Mouse (Mus musculus) heart, embryonic 16.5 days (tissue): ENCODE data around the gene Pitpna. TPM values are rescaled to one million over a fixed set of nuclear protein-coding genes. Genes with fewer than 3 reads are reported as not detected.
A peak's percentile ranks its signal among the peaks of the same experiment; 100 is the strongest.

ENCODE experiments used
- ATAC-seq: fragments of 200-750 bp; cut with Nextera tagmentation; replicated peaks from 2 replicates; pipeline ENCODE4 v1.8.0; 2017; ENCODE audit warnings: moderate number of reproducible peaks; ENCODE audit not compliant: insufficient read depth, low FRiP score; ENCODE audit errors: extremely low read depth
- H3K27ac ChIP-seq: fragments of 300-500 bp; sonication (generic); 2 replicates; pipeline ENCODE4 v1.5.1; 2014; ENCODE audit warnings: mild to moderate bottlenecking, low read length, control low read depth, moderate library complexity
- H3K27me3 ChIP-seq: fragments of 300-500 bp; sonication (generic); 2 replicates; pipeline ENCODE4 v1.6.1; 2014; ENCODE audit warnings: low read length, mixed read lengths; ENCODE audit not compliant: control insufficient read depth, insufficient read depth
- H3K36me3 ChIP-seq: fragments of 300-500 bp; sonication (generic); 2 replicates; pipeline ENCODE4 v1.6.1; 2014; ENCODE audit not compliant: control insufficient read depth, insufficient read depth
- H3K4me1 ChIP-seq: fragments of 300-500 bp; sonication (generic); 2 replicates; pipeline ENCODE4 v1.6.1; 2014; ENCODE audit warnings: low read length, mixed read lengths; ENCODE audit not compliant: control insufficient read depth, insufficient read depth
- H3K4me2 ChIP-seq: fragments of 300-500 bp; sonication (generic); 2 replicates; pipeline ENCODE4 v1.6.1; 2014; ENCODE audit warnings: low read depth, mild to moderate bottlenecking, control low read depth, low read length
- H3K4me3 ChIP-seq: fragments of 300-500 bp; sonication (generic); 2 replicates; pipeline ENCODE4 v1.5.1; 2014; ENCODE audit warnings: mild to moderate bottlenecking, control low read depth, low read length
- H3K9ac ChIP-seq: fragments of 300-500 bp; sonication (generic); 2 replicates; pipeline ENCODE4 v1.6.1; 2014; ENCODE audit warnings: low read length, control low read depth
- H3K9me3 ChIP-seq: fragments of 300-500 bp; sonication (generic); replicated peaks from 2 replicates; pipeline ENCODE4 v1.6.1; 2016; ENCODE audit warnings: low read length; ENCODE audit not compliant: control insufficient read depth
- WGBS: fragments of 180-500 bp; shearing (Covaris S2); extraction: QIAGEN DNeasy Blood & Tissue Kit; methylation state at CpG from one replicate; pipeline ENCODE4 v1.1.7; 2014; 5-methylcytosine and 5-hydroxymethylcytosine counted together
- polyA plus RNA-seq: library from polyadenylated mRNA; unstranded; fragments of >200 nt; fragmentation: Nextera tagmentation; extraction: Ambion mirVana; gene quantifications from 2 replicates; pipeline ENCODE4 v1.2.1, GENCODE M21; 2015

The Pitpna gene
- polyA plus RNA-seq, 1 experiment from 2014 or later: 78.0 TPM

GRCm38 (mm10) chr11:75668621-75669020, 80.7 kb downstream of the Pitpna start:
- no peak for ATAC-seq
- WGBS: 81% methylated on average over 3 of the region's 3 CpGs
- no peak overlapping the region for H3K4me3 ChIP-seq
- no peak overlapping the region for H3K9ac ChIP-seq
- H3K4me1 ChIP-seq: no peaks in the 10 kb centered on the region
- peaks cover 80% of the 10 kb centered on the region for H3K36me3 ChIP-seq
- no peaks in the 10 kb centered on the region for H3K27me3 ChIP-seq
- H3K4me2 ChIP-seq: no peak overlapping the region
- no peak overlapping the region for H3K27ac ChIP-seq
- no peaks in the 10 kb centered on the region for H3K9me3 ChIP-seq

- Histone ChIP-seq H3K9me3 (no peaks in the 10 kb centered on the region), H3K4me3 (no peak overlapping the region), H3K9ac (no peak overlapping the region), H3K27me3 (no peaks in the 10 kb centered on the region), H3K27ac (no peak overlapping the region), H3K36me3 (peaks cover 75% of the 10 kb centered on the region), H3K4me2 (no peak overlapping the region), H3K4me1 (no peaks in the 10 kb centered on the region)
- ATAC-seq: no peak
- WGBS: 82% methylated on average over 11 of the region's 11 CpGs
These were observed 81.4 kb downstream of the Pitpna start for GRCm38 (mm10) chr11:75669176-75669852.

GRCm38 (mm10) chr11:75669853-75670200, 81.9 kb downstream of the Pitpna start:
- no peak overlapping the region for H3K4me3 ChIP-seq
- H3K4me1 ChIP-seq: no peaks in the 10 kb centered on the region
- no peaks in the 10 kb centered on the region for H3K9me3 ChIP-seq
- no peak overlapping the region for H3K9ac ChIP-seq
- H3K27me3 ChIP-seq: no peaks in the 10 kb centered on the region
- H3K27ac ChIP-seq: no peak overlapping the region
- no peak overlapping the region for H3K4me2 ChIP-seq
- peaks cover 73% of the 10 kb centered on the region for H3K36me3 ChIP-seq
- no peak for ATAC-seq
- 85% methylated on average over 12 of the region's 12 CpGs for WGBS

- Histone ChIP-seq H3K9ac (no peak overlapping the region), H3K36me3 (peaks cover 56% of the 10 kb centered on the region), H3K27me3 (no peaks in the 10 kb centered on the region), H3K4me3 (no peak overlapping the region), H3K4me2 (no peak overlapping the region), H3K4me1 (no peaks in the 10 kb centered on the region), H3K27ac (no peak overlapping the region), H3K9me3 (no peaks in the 10 kb centered on the region)
- 83% methylated on average over 22 of the region's 22 CpGs for WGBS
- no peak for ATAC-seq
These were observed 83.7 kb downstream of the Pitpna start for GRCm38 (mm10) chr11:75671426-75672180.

GRCm38 (mm10) chr11:75673411-75673810, 85.5 kb downstream of the Pitpna start:
- ATAC-seq: no peak
- H3K27ac ChIP-seq: no peak overlapping the region
- H3K27me3 ChIP-seq: no peaks in the 10 kb centered on the region
- no peak overlapping the region for H3K9ac ChIP-seq
- H3K4me3 ChIP-seq: no peak overlapping the region
- H3K4me1 ChIP-seq: peaks cover 2% of the 10 kb centered on the region; the same call in 1 of the 2 replicates
- 89% methylated on average over 5 of the region's 5 CpGs for WGBS
- no peak overlapping the region for H3K4me2 ChIP-seq
- H3K9me3 ChIP-seq: no peaks in the 10 kb centered on the region
- peaks cover 42% of the 10 kb centered on the region for H3K36me3 ChIP-seq

GRCm38 (mm10) chr11:75674875-75675274, 87.0 kb downstream of the Pitpna start:
- Histone ChIP-seq H3K27ac (no peak overlapping the region), H3K4me2 (no peak overlapping the region), H3K9ac (no peak overlapping the region), H3K4me3 (no peak overlapping the region), H3K27me3 (no peaks in the 10 kb centered on the region), H3K36me3 (peaks cover 30% of the 10 kb centered on the region), H3K9me3 (no peaks in the 10 kb centered on the region), H3K4me1 (peaks cover 3% of the 10 kb centered on the region; the same call in 1 of the 2 replicates)
- ATAC-seq: no peak
- WGBS: 77% methylated on average over 3 of the region's 3 CpGs

- H3K27ac ChIP-seq: peak overlapping the region; percentile 56
- peak overlapping the region; percentile 69 for H3K4me2 ChIP-seq
- ATAC-seq: no peak
- no peaks in the 10 kb centered on the region for H3K27me3 ChIP-seq
- H3K4me3 ChIP-seq: peak overlapping the region; percentile 99
- peaks cover under 1% of the 10 kb centered on the region; the same call in 1 of the 2 replicates for H3K36me3 ChIP-seq
- peak overlapping the region; percentile 66 for H3K9ac ChIP-seq
- H3K9me3 ChIP-seq: no peaks in the 10 kb centered on the region
- H3K4me1 ChIP-seq: peaks cover 20% of the 10 kb centered on the region
- 84% methylated on average over 3 of the region's 3 CpGs for WGBS
These were observed 90.2 kb downstream of the Pitpna start for GRCm38 (mm10) chr11:75677881-75678746.
